Mouse (Mus musculus): ENCODE measurements around the gene Nuak2.
"Not testable (repeated sequence)": the region's sequence is repeated elsewhere in the genome, so short reads cannot be mapped to it uniquely, and the experiment has no call there.

Nuak2 gene

GRCm38 (mm10) chr1:132326777-132327176, 10.9 kb downstream of the Nuak2 start:
- DNase-seq (ENCODE audit: low read depth, low spot score), result no peak

- no peak for DNase-seq (ENCODE audit: low read depth, low spot score)
Observed at GRCm38 (mm10) chr1:132327477-132327876, 11.6 kb downstream of the Nuak2 start.

GRCm38 (mm10) chr1:132328565-132328964, 12.6 kb downstream of the Nuak2 start:
- no peak for DNase-seq (ENCODE audit: low read depth, low spot score)

GRCm38 (mm10) chr1:132329656-132330055, 13.7 kb downstream of the Nuak2 start:
- no peak for DNase-seq (ENCODE audit: low read depth, low spot score)

GRCm38 (mm10) chr1:132330397-132330796, 14.5 kb downstream of the Nuak2 start:
- DNase-seq (ENCODE audit: low read depth, low spot score), result no peak

- DNase-seq (ENCODE audit: low read depth, low spot score), result no peak
Observed at GRCm38 (mm10) chr1:132331283-132331682, 15.4 kb downstream of the Nuak2 start.

- no peak for DNase-seq (ENCODE audit: low read depth, low spot score)
Observed at GRCm38 (mm10) chr1:132333201-132333600, 17.3 kb downstream of the Nuak2 start.

- DNase-seq (ENCODE audit: low read depth, low spot score), result peak; percentile 56
Observed at GRCm38 (mm10) chr1:132333675-132334141, 17.8 kb downstream of the Nuak2 start.

GRCm38 (mm10) chr1:132334178-132334801, 18.4 kb downstream of the Nuak2 start:
- DNase-seq (ENCODE audit: low read depth, low spot score), result no peak

- DNase-seq (ENCODE audit: low read depth, low spot score), result no peak
Observed at GRCm38 (mm10) chr1:132335378-132335965, 19.5 kb downstream of the Nuak2 start.

GRCm38 (mm10) chr1:132336921-132337320, 21.0 kb downstream of the Nuak2 start:
- no peak for DNase-seq (ENCODE audit: low read depth, low spot score)

GRCm38 (mm10) chr1:132338027-132338660, 22.2 kb downstream of the Nuak2 start:
- DNase-seq (ENCODE audit: low read depth, low spot score), result no peak

GRCm38 (mm10) chr1:132341731-132342501, 26.0 kb downstream of the Nuak2 start:
- DNase-seq (ENCODE audit: low read depth, low spot score), result no peak

- no peak for DNase-seq (ENCODE audit: low read depth, low spot score)
Observed at GRCm38 (mm10) chr1:132342518-132342917, 26.6 kb downstream of the Nuak2 start.

GRCm38 (mm10) chr1:132343191-132343590, 27.3 kb downstream of the Nuak2 start:
- DNase-seq (ENCODE audit: low read depth, low spot score), result no peak

GRCm38 (mm10) chr1:132343656-132344055, 27.7 kb downstream of the Nuak2 start:
- no peak for DNase-seq (ENCODE audit: low read depth, low spot score)

- no peak for DNase-seq (ENCODE audit: low read depth, low spot score)
Observed at GRCm38 (mm10) chr1:132345514-132345913, 29.6 kb downstream of the Nuak2 start.

- no peak for DNase-seq (ENCODE audit: low read depth, low spot score)
Observed at GRCm38 (mm10) chr1:132346134-132346851, 30.4 kb downstream of the Nuak2 start.

GRCm38 (mm10) chr1:132346951-132347350, 31.0 kb downstream of the Nuak2 start:
- DNase-seq (ENCODE audit: low read depth, low spot score), result no peak

- DNase-seq (ENCODE audit: low read depth, low spot score), result no peak
Observed at GRCm38 (mm10) chr1:132348401-132348800, 32.5 kb downstream of the Nuak2 start.

GRCm38 (mm10) chr1:132349049-132349448, 33.1 kb downstream of the Nuak2 start:
- DNase-seq (ENCODE audit: low read depth, low spot score), result not testable (repeated sequence)

Data from embryo, embryonic 11.5 days (tissue).